Comparison of ENCODE assay signal across 11 mouse cellular contexts in genomic region chr6:60985919-60986318, GRCm38 (mm10).
DNase-seq lines count a peak whose midpoint lies in the region; ATAC-seq and TF ChIP-seq lines count a peak whose summit lies in the region.
"Had no signal": no experiment of that assay in that cellular context is flagged by ENCODE, and none has a peak within 500 bp of the region (broad histone marks: within the 10 kb centered on the region; RNA-seq: fewer than 3 reads in every experiment).

No protein-coding gene starts in this region.

- 44% methylated on average over 2 of the region's 2 CpGs for WGBS in intestine, postnatal 0 days
- 43% methylated on average over 2 of the region's 2 CpGs for WGBS in intestine, embryonic 16.5 days

- H3K27ac ChIP-seq in intestine, postnatal 0 days (ENCODE audit: low read depth, low read length): no peak overlapping the region
- no peak overlapping the region for H3K27ac ChIP-seq in intestine, embryonic 16.5 days (ENCODE audit: low read length)
- H3K27ac ChIP-seq: hindbrain, embryonic 13.5 days; lung, embryonic 15.5 days; neural tube, embryonic 12.5 days had no signal

- no peak overlapping the region for H3K4me2 ChIP-seq in intestine, postnatal 0 days (replicated peaks; ENCODE audit: low read depth)
- no peak overlapping the region for H3K4me2 ChIP-seq in intestine, embryonic 16.5 days (ENCODE audit: low read depth, low read length)
- H3K4me2 ChIP-seq: hindbrain, embryonic 13.5 days; lung, embryonic 15.5 days; neural tube, embryonic 12.5 days had no signal

- H3K4me1 ChIP-seq in intestine, postnatal 0 days (replicated peaks; ENCODE audit: control insufficient read depth, insufficient read depth, low read length): no peaks in the 10 kb centered on the region
- H3K4me1 ChIP-seq in intestine, embryonic 16.5 days (ENCODE audit: control insufficient read depth, insufficient read depth, low read length): no peaks in the 10 kb centered on the region
- H3K4me1 ChIP-seq: hindbrain, embryonic 13.5 days; lung, embryonic 15.5 days; neural tube, embryonic 12.5 days had no signal

- peak; percentile 74 for TF ChIP-seq CTCF in intestine, postnatal 0 days (IDR thresholded peaks at IDR 0.05; ENCODE audit: low read depth)

- no peak overlapping the region for H3K4me3 ChIP-seq in intestine, postnatal 0 days (ENCODE audit: low read depth, low read length)
- H3K4me3 ChIP-seq in intestine, embryonic 16.5 days (ENCODE audit: low read length): no peak overlapping the region
- H3K4me3 ChIP-seq: hindbrain, embryonic 13.5 days; lung, embryonic 15.5 days; neural tube, embryonic 12.5 days had no signal

- ATAC-seq in intestine, postnatal 0 days: no peak
- no peak for ATAC-seq in intestine, embryonic 16.5 days

- no peaks in the 10 kb centered on the region for H3K9me3 ChIP-seq in intestine, postnatal 0 days (ENCODE audit: control insufficient read depth)
- H3K9me3 ChIP-seq in intestine, embryonic 16.5 days (ENCODE audit: control insufficient read depth, low read length): no peaks in the 10 kb centered on the region
- H3K9me3 ChIP-seq: hindbrain, embryonic 13.5 days; lung, embryonic 15.5 days; neural tube, embryonic 12.5 days had no signal

- H3K27me3 ChIP-seq in intestine, postnatal 0 days (replicated peaks; ENCODE audit: control insufficient read depth, insufficient read depth, low read length): no peaks in the 10 kb centered on the region
- H3K27me3 ChIP-seq in intestine, embryonic 16.5 days (replicated peaks; ENCODE audit: control insufficient read depth, insufficient read depth, low read length): no peaks in the 10 kb centered on the region
- H3K27me3 ChIP-seq: hindbrain, embryonic 13.5 days; lung, embryonic 15.5 days; neural tube, embryonic 12.5 days had no signal

- no peak overlapping the region for H3K9ac ChIP-seq in intestine, postnatal 0 days (ENCODE audit: low read depth, low read length)
- H3K9ac ChIP-seq in intestine, embryonic 16.5 days (ENCODE audit: low read depth, low read length): no peak overlapping the region
- H3K9ac ChIP-seq: hindbrain, embryonic 13.5 days; lung, embryonic 15.5 days; neural tube, embryonic 12.5 days had no signal

- H3K36me3 ChIP-seq in intestine, postnatal 0 days (ENCODE audit: control insufficient read depth, insufficient read depth): no peaks in the 10 kb centered on the region
- H3K36me3 ChIP-seq in intestine, embryonic 16.5 days (ENCODE audit: control insufficient read depth, insufficient read depth, low read length): no peaks in the 10 kb centered on the region
- H3K36me3 ChIP-seq: hindbrain, embryonic 13.5 days; lung, embryonic 15.5 days; neural tube, embryonic 12.5 days had no signal

- DNase-seq in 416B (ENCODE audit: low read depth): peak; percentile 31
- peak; percentile 3 for DNase-seq in CD4-positive helper T cell, adult 2 months (ENCODE audit: low read depth, low spot score)
- peak; percentile 60 for DNase-seq in embryo, embryonic 11 days
- no peak for DNase-seq in urinary bladder, postnatal 25 days (ENCODE audit: low spot score)
- no peak for DNase-seq in cerebellum, postnatal 25 days
- DNase-seq: gastrocnemius, postnatal 25 days had no signal

Comparison
In these comparisons a context has a peak if more than half of its experiments do, and no peak if none do; other contexts are left out.
1. DNase-seq: peak in 416B (single experiment), CD4-positive helper T cell, adult 2 months (single experiment) and embryo, embryonic 11 days (single experiment); none in urinary bladder, postnatal 25 days (single experiment) and cerebellum, postnatal 25 days (0 of 2).